Mouse (Mus musculus) inflammation-experienced regulatory T-cells, adult 16 weeks (primary cell): ENCODE data around the gene Elk3. TPM values are rescaled to one million over a fixed set of nuclear protein-coding genes. Genes with fewer than 3 reads are reported as not detected.

ENCODE experiments used
- polyA plus RNA-seq: library from polyadenylated mRNA; unstranded; fragments of 100-300 nt; shearing (Covaris generic); gene quantifications from one replicate; pipeline ENCODE4 v1.2.1, GENCODE M21; 2017

Elk3 gene
- polyA plus RNA-seq, result 40.4 TPM

GRCm38 (mm10) chr10:93310721-93311411, at the start of gene Elk3:
Gene Elk3 (minus strand): TSS chr10:93311135.

Other genes starting within 250 kb of the Elk3 start
- gene Cfap54, start 229.5 kb downstream of the Elk3 start, polyA plus RNA-seq, result 1.0 TPM
- 45.3 TPM for gene Cdk17, start 150.3 kb downstream of the Elk3 start, polyA plus RNA-seq
- 329 TPM for gene Lta4h, start 142.3 kb upstream of the Elk3 start, polyA plus RNA-seq
- gene Hal, start 177.6 kb upstream of the Elk3 start, polyA plus RNA-seq, result 0.44 TPM
- gene Amdhd1, start 228.9 kb upstream of the Elk3 start, polyA plus RNA-seq, result 0.95 TPM
- gene Ccdc38, start 229.5 kb upstream of the Elk3 start, polyA plus RNA-seq, result 2.3 TPM